Mouse (Mus musculus) liver (tissue): ENCODE results near the gene Sdhd.

Experiments
- DNase-seq: peaks from one replicate; pipeline ENCODE4 v3.0.0-alpha.2; 2020; ENCODE audit warnings: mixed read lengths

Gene Sdhd

DNA sequence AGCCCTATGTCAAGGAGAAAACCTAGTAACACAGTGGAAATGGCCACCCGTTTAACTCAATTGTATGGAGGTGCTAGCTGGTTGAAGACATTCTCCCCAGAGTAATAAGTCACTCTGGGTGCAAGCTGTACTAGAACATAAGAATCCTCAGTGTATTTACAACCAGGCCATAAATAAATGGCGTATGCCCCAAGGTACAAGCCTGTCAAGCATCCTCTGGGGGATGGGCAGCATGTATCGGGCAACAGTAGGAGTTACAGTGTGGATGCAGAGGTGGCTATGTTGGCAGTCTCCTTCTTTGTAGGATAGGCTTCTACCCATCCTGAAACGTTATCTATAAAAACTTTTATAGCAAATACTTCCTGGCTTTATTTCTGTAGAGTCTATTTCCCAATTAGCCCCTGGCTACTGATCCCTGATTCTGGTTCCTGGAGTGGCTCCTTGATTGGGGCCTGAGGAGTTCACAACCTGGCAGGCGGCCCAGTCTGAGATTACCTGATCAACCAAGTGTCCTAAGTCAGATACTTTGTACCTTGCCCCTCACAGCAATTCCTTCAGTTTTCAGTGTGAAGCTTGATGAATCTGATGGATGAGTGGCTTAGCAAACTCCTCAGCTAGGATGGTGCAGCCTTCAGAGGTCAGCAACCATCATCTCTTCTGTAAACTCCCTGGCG is 18.3 kb downstream of the Sdhd start:
- no peak for DNase-seq

DNA sequence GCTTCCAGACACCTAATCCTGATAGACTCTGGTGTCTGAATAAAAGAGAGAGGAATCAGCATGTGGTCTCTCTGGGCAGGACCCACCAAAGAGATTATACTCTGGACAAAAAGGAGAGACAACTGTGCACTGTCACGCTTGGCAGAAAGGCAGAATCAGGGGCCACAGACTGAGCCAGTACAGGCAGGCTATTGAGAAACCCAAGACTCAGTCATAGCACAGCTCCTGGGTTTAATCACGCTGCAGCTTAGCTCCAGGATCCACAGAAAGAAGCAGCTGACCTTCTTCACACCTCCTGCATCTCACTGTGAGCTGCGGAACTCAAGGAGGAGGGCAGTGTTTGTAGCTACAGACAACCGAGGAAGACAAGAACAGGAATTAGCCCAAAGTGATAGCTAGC is 23.2 kb downstream of the Sdhd start:
- no peak for DNase-seq

DNA sequence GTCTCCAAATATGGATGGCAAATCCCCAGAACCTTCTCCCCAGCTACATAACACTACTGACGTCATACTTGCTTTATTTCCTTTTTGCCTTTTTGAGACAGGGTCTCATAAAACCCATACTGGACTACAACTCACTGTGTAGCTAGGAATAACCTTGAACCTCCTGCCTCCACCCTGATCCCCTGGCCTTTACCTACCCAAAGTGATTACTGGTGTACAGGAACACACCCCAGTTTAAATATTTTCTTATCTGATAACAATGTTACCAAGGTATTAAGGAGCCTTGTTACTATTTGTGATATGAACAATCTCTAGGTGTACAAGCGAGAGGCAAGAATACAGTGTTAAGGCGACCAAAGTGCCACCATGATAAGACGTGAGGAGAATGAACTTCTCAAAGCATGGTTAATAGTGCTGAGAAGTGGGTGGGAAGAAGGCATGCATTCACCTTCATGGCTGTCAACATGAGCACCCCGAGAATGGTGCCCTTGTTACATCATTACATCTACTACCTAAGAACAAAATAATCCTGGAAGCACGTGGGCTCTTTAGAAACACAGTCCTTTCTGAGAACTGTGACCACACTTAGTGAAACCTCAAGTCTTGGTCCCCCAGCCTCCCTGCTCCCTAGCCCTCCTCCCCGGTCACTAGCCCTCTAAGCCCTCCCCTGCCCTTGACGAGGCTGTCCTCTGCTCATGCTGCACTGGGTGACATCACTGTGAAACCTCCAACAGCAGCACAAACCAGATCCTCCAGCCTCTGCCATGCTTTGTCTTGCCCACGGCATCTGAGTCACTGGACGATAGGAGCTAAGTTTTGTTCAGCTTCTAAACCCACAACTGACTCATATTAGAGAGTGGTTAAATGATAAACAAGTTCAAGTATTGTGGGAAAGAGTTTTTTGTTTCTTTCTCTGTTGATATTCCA is 33.8 kb downstream of the Sdhd start:
- DNase-seq, result no peak

DNA sequence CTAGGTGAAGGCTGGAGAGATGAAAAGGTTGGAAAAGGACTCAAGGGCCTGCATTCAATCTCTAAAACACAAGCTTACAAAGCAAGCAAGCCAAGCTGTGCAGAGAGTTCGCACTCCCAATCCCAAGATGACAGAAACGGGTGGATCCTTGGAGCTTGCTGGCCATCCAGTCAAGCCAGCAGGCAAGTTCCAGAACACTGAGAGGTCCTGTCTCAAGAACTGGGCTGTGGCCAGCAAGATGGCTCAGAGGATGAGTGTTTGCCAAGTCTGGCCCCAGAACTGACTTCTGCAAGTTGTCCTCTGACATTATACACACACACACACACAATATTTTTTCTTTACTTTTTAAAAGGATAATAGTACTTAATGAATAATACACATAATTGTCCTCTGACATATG is 35.7 kb downstream of the Sdhd start:
- no peak for DNase-seq

DNA sequence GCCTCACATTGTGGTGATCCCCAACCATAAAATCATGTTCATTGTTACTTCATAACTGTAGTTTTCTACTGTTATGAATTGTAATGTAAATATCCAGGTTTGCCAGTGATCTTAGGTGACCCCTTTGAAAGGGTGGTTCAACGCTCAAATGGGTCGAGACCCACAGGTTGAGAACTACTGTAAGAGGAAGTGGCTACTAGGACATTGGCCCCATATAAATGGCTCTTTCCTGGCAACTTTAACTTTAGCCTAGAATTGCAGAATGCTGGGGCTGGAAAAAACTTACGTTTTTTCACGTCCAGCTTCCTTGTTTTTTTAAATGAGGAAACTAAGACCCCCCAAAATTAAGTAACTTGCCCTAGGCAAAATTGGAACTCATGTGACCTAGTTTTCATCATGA is 36.2 kb downstream of the Sdhd start:
- DNase-seq, result no peak

DNA sequence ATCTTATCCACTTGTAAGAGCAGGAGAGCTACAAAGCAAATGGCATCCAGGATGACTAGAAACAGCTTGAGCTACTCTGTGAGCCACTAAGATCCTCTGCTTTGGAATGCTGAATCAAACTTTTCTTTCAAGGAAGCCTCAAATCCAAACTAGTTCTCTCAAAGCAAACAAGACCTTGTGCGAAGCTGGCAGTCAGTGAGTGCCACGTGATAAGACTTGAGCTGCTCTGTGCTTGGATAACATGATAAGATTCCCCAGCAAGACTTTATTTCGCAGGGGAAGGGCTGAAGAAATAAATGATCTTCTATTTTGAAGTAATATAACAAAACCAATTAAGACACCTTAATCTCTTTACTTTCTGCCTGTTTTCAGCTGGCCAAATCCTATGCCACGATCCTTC is 37.7 kb downstream of the Sdhd start:
- DNase-seq, result no peak

DNA sequence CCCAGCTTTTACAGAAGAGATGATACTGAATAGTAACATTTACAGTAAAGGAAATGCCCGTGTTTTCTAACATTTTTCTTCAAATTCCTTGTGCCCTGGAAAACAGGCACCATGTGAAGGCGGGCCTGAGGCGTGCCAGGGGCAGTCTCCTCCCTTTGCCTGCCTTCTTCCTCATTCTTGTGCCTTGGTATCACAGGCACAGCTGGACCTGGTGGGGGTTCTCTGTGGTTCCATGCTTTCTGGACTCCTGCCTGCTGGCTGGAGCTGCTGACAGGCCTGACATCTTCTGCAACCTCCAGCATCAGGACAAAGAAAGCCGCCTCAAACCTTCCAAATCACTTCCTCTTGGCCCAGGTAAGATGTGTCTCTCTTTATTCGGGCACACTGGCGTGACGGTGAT is 38.4 kb downstream of the Sdhd start:
- DNase-seq, result no peak

DNA sequence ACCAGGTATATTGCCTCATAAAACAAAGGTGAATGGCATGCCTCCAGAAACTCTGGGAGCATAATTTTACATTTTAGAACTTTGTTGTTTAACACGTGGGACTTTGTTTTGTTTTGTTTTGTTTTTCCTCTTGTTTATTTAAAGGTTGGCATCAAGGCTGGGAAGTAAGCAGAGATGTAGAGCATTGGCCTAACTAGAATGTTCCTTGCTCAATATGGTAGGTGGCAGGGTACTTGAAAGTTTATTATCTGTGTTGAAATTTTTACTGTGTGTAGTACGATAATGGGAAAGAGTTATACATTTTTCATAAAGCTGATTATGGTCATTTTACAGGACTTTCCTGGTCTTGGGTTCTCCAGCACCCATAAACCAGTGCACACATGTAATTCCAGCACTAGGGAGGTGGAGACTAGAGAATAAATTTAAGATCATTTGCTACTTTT is 41.7 kb downstream of the Sdhd start:
- DNase-seq, result no peak

DNA sequence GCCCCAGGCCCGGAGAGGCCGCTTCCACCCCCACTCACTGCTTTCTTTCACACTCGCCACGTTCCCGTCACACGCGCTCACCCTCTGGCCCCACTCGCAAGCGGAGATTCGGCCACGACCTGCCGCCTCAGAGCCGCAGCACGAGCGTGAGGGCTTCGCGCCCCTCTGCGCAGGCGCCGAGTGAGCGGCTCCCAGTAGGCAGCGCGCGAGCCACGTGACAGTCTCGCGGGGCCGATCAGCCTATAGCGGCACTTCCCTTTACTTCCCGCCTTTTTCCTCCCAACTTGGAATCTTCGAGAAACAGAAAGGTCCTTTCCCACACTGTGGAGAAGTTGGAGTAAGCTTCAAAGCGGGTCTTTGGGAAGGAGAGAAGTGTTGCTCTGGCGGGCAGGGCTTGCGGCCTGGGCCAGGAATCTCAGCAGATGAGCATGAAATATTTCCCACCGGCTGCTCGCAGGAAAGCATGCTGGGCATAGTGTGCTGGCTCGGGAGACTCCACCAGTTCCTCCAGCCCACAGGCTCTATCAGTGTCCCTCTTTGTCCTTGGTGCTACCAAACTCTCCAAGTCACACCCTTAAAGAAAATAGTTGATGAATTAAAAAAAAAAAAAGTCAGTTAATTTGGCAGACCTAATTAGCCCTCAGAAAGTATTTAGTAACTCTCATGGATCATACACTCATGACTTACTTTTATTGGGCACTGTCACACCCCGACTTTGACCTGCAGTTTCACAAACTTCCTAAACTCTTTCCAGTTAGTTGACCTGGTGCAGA is 42.3 kb downstream of the Sdhd start, which contains the start of gene Tex12:
Gene Tex12, minus strand, starts transcription at position 181 of the 773 bp plus-strand sequence.
- no peak for DNase-seq

DNA sequence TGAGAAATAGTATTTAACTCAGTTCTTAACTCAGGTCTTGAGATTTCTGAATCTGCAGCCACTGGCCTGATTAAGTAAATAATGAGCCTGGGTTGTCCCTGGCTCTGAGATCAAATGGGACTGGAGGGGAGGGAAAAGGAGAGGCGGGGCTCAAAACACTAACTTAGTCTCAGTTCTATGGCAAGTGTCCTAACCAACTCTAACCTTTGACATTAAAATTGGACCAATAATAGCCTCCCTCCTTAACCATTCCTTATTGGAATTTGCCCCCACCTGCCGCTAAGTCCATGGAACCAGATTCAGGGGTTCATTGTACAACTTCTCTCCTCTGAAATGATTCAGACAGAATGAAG is 48.5 kb downstream of the Sdhd start, which contains the start of gene Bco2:
Gene Bco2, minus strand, starts transcription at position 88 of the 353 bp plus-strand sequence.
- no peak for DNase-seq

DNA sequence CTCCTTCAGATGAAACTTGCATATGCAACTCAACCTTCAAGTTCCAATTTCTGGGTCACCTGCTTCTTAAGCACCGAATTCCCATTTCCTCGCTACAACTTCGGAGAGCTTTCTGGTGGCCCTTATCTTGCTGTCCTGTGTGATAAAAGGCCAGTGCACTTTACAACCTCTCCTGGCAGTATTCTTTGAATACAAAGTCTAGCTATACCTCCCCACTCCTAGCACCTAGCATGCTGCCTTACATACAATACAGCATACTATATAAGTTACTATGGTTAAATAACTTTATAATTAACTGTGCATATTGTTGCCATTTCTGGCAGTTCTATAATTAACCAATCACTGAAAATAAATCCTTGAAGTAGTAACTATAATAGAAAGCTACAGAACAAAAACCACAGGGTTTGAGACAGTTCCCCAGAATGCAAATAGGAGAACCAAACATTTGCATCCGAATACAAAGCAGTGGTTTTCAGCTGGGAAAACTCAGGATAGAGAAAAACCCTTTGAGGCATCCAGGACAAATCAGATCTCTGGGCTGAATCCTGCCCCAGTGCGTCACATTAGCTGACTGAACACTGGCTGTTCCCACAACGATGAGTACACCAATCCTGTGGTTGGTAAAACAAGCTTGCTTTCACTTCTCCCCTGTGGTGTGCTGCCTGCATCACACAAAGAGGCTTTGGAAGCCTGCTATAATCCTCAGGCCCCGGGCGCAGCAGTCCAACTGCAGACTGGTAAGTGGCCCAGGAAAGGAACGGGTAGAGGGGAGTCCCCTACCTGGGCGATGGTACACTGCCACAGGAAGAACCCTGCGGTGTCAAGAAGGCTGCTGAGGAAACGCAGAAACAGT is 49.1 kb downstream of the Sdhd start, which contains the start of gene Il18:
Gene Il18, plus strand, starts transcription at position 587 of the 853 bp plus-strand sequence.
- no peak for DNase-seq

DNA sequence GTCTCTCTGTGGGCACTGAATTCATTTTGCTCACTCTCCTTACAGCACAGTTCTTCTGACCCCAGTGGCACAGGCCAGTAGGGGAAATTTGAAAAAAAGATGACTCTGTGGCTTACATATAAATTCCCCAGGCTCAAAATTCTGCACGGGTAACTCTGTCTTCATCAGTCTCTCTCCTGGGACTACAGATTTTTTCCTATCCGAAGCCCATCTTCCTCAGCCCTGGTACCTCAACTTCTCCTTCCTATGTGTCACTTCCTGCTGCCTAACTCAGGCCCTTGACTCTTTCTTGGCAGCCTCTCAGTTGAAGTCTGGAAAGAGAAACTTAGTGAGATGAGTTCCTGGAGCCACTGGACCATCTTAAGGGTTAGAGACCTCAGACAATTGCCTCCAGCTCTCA is 50.1 kb downstream of the Sdhd start:
- DNase-seq, result no peak

DNA sequence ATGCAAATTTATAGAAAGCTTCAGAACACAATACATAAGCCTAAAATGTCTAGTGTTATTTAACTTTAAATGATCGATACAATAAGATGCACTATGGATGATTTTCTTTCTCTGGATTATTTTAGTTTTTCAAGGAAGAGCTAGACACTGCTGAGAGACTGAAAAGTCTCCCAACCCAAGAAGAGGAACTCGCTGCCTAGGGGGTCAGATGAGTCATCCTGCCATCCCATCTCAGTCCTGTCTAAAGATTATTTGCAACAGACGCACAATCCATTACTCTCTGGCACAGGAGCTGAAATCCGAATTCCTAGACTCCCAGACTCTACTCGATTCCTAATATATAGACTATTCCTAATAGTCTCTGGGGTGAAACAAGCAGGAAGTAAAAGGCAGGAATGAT is 51.4 kb downstream of the Sdhd start:
- DNase-seq, result no peak

DNA sequence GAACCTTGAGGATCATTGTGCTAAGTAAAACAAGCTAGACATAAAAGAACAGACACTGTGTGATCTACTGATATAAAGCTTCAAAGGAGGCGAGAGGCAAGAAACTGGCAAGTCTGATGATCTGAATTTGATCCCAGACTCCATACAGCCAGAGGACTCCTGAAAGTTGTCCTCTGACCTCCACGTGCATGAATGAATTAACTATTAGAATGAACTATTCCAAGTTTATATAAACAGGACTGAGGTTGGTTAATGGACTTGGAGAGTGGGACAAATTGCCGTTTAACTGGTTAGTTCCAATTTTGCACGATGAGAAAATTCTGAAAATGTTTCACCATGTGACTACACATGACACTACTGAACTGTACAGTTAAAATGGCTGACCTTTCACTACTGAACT is 54.7 kb downstream of the Sdhd start:
- DNase-seq, result no peak

DNA sequence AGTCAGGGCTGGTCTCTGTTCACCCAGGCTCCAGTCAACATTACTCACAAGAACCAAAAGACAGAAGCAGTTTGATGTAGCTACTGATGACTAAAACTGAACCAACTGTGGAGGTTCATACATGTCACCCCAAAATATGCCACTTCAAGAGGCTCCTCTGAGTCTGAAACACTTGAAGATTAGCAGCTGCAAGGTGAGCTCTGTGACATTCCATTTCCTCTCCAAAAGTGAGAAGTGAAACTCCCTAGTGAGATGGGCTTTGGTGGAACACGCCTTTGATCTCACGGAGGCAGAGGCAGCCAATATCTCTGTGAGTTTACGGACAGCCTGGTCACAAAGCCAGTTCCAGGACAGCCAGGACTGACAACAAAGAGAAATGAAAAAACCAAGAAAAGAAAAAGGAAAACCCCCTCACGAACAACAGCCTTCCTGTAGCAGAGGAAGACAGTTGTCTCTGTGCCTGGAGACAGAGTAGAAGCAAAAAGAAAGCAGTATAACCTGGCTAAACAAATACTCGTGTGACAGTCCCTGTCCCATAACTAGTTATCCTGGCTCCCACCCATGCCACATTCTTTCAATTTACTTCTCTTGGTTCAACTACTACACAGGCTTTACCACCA is 55.6 kb downstream of the Sdhd start:
- DNase-seq, result no peak
